Mouse (Mus musculus): Measurements from ENCODE around the gene Ip6k2. TPM values are rescaled to one million over a fixed set of nuclear protein-coding genes. Genes with fewer than 3 reads are reported as not detected.
A peak's percentile ranks its signal among the peaks of the same experiment; 100 is the strongest.

Gene Ip6k2
- polyA plus RNA-seq, 1 experiment, result 97.8 TPM

DNA sequence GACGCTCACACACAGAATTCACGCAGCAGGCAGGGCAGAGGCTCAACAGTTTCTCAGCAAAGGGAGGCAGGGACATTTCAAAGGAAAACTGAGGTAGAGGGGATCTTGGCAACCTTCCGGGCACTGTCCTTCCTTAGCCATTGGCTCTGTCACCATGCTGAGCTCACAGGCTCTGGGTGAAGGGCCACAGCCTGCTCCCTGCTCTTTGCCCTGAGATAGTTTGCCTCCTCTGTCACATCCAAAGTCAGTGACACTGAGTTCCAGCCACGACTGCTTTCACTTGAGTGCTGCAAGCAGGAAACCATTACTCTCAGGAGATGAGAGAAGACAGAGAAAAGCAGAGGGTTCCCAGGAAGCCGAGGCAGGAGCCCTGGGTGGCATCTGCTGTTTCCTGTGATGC is 36.5 kb downstream of the Ip6k2 start:
- DNase-seq (ENCODE audit: low spot score), result no peak

- no peak for DNase-seq (ENCODE audit: low spot score)
Observed at GRCm38 (mm10) chr9:108824144-108824685, 40.6 kb downstream of the Ip6k2 start.

DNA sequence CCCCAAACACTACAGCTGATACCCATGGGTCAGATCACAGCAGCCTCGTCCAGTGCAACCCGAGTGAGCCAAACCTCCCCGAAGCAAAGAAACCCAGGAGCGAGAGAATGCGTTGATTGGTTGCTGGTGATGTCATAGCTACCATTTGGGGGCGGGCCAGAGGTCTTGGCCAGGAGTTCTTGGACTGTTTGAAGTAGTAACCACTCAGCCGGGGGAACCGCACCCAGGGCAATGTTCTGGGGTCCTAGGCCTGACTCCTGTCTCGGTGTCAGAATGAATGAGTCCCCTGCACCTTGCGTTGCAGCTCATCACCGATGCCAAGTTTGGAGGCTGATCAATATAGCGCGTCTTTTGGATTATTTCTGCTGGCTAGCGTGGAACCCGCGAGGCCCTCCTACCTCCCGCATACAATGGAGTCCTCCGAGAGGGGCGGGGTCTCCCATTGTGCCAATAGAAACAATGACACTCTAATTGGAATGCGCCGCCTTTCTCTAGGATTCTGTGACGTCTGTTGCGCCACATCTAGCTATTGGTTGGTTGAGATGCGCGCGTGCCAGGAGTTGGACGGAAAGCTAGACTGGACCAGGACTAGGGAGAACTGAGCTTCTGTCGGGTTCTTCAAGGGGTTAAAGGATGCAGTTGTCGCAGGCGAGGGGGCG is 41.3 kb downstream of the Ip6k2 start:
- DNase-seq (ENCODE audit: low spot score), result no peak

GRCm38 (mm10) chr9:108825820-108826699 is 42.5 kb downstream of the Ip6k2 start, which contains the start of gene Celsr3:
Gene Celsr3 (plus strand): TSS chr9:108826320.
- no peak for DNase-seq (ENCODE audit: low spot score)

GRCm38 (mm10) chr9:108826700-108827340 is 43.2 kb downstream of the Ip6k2 start:
- DNase-seq (ENCODE audit: low spot score), result peak; percentile 81

DNA sequence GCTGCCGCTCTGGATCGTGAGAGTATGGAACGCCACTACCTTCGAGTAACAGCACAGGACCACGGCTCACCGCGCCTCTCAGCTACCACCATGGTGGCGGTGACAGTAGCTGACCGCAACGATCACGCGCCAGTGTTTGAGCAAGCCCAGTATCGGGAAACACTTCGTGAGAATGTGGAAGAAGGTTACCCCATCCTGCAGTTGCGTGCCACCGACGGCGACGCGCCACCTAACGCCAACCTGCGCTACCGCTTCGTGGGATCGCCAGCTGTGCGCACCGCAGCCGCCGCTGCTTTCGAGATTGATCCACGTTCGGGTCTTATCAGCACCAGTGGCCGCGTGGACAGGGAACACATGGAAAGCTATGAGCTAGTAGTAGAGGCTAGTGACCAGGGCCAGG is 43.9 kb downstream of the Ip6k2 start:
- no peak for DNase-seq (ENCODE audit: low spot score)

DNA sequence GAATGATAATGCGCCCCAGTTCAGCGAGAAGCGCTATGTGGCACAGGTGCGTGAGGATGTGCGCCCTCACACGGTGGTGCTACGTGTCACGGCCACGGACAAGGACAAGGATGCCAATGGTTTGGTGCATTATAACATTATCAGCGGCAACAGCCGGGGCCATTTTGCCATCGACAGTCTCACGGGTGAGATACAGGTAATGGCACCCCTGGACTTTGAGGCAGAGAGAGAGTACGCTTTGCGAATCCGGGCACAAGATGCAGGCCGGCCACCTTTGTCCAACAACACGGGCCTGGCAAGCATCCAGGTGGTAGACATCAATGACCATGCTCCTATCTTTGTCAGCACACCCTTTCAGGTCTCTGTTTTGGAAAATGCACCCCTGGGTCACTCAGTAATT is 44.3 kb downstream of the Ip6k2 start:
- no peak for DNase-seq (ENCODE audit: low spot score)

- DNase-seq (ENCODE audit: low spot score), result no peak
Observed at GRCm38 (mm10) chr9:108831637-108832036, 48.0 kb downstream of the Ip6k2 start.

DNA sequence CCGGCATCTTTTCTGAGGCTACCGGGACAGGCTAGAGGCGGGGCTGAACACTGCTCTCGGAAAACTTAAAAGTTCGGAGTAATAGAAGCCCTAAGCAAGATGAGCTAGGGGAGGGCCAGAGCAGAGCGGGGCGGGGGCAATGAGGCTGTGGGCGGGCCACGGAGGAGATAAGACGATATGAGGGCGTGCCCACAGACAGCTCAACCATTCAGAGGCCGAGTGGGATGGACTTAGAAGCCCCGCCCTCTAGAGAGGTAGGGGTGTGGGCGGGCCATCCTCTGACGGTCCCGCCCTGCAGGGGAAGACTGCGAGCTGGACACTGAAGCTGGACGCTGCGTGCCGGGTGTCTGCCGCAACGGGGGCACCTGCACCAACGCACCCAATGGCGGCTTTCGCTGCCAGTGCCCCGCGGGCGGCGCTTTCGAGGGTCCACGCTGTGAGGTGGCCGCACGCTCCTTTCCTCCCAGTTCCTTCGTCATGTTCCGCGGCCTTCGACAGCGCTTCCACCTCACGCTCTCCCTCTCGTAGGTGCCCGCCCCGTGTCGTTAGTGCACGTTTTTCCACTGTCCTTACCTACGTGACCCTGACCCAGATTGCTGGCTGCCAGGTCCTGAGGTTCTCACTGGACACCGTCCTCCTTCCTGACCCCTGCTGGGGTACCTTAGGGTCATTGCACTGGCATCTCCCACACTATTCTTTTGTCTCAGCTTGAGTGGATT is 49.0 kb downstream of the Ip6k2 start:
- peak; percentile 49 for DNase-seq (ENCODE audit: low spot score)

- no peak for DNase-seq (ENCODE audit: low spot score)
Observed at GRCm38 (mm10) chr9:108842989-108843388, 59.4 kb downstream of the Ip6k2 start.

- no peak for DNase-seq (ENCODE audit: low spot score)
Observed at GRCm38 (mm10) chr9:108845390-108845789, 61.8 kb downstream of the Ip6k2 start.

- DNase-seq (ENCODE audit: low spot score), result no peak
Observed at GRCm38 (mm10) chr9:108847374-108847773, 63.8 kb downstream of the Ip6k2 start.

DNA sequence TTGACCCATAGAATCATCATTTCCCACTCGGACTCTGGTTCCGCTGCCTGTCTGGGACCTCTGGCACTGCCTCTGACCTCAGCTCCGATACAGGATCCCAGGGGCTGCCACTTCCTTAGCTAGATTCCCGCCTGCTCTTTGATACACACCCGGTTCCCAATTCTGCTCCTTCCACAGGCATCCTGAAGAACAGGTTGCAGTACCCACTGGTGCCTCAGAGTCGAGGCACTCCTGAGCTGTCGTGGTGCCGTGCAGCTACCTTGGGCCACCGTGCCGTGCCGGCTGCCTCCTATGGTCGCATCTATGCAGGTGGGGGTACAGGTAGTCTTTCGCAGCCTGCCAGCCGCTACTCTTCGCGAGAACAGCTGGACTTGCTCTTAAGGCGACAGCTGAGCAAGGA is 64.8 kb downstream of the Ip6k2 start:
- DNase-seq (ENCODE audit: low spot score), result no peak

- no peak for DNase-seq (ENCODE audit: low spot score)
Observed at GRCm38 (mm10) chr9:108852976-108853375, 69.4 kb downstream of the Ip6k2 start, which contains the start of gene Slc26a6. Gene Slc26a6 (plus strand): TSS chr9:108853283.

- peak; percentile 78 for DNase-seq (ENCODE audit: low spot score)
Observed at GRCm38 (mm10) chr9:108853635-108854240, 70.1 kb downstream of the Ip6k2 start.

GRCm38 (mm10) chr9:108854241-108854696 is 70.7 kb downstream of the Ip6k2 start:
- DNase-seq (ENCODE audit: low spot score), result peak; percentile 73

- DNase-seq (ENCODE audit: low spot score), result no peak
Observed at GRCm38 (mm10) chr9:108855335-108855734, 71.7 kb downstream of the Ip6k2 start.

Data from urinary bladder, adult 2 months (tissue).